Mouse (Mus musculus) adrenal gland, postnatal 10 days (tissue): Measurements from ENCODE around the gene Psmb10. TPM values are rescaled to one million over a fixed set of nuclear protein-coding genes. Genes with fewer than 3 reads are reported as not detected.

Source experiments
- microRNA-seq: library from miRNA; unstranded; fragments of <30 nt; microRNA quantifications from one replicate; pipeline ENCODE4 v1.2.0, GENCODE M21; 2021
- total RNA-seq, 2 experiments: library from RNA; stranded (reverse); gene quantifications; 2 replicates each; pipeline ENCODE4 v1.2.3; 2021

Psmb10 gene
- total RNA-seq, 2 experiments from 2014 or later = 58.0 to 66.3 TPM

Small RNAs within 50 kb of the gene (microRNA-seq; reads per million reads assigned to microRNA genes)
- not detected for gene Mir7074

Other genes with a start within 250 kb of the Psmb10 start
- gene Acd, start 237.3 kb downstream of the Psmb10 start, total RNA-seq = 10 to 100 TPM; 27.9 to 28.2 TPM
- 10 to 100 TPM in 1 of 2 experiments, 1 to 10 TPM in 1; 9.1 to 12.6 TPM for gene Pard6a, start 237.3 kb downstream of the Psmb10 start, total RNA-seq
- gene 4933405L10Rik, start 230.8 kb downstream of the Psmb10 start, total RNA-seq = not detected
- 1 to 10 TPM; 3.9 to 7.5 TPM for gene Enkd1, start 230.2 kb downstream of the Psmb10 start, total RNA-seq
- 10 to 100 TPM in 1 of 2 experiments, 1 to 10 TPM in 1; 7.5 to 12.8 TPM for gene Gfod2, start 179.8 kb downstream of the Psmb10 start, total RNA-seq
- gene Ranbp10, start 111.1 kb downstream of the Psmb10 start, total RNA-seq = 10 to 100 TPM; 25.4 to 30.0 TPM
- gene Tsnaxip1, start 110.7 kb downstream of the Psmb10 start, total RNA-seq = not detected
- gene Cenpt, start 85.2 kb downstream of the Psmb10 start, total RNA-seq = 10 to 100 TPM in 1 of 2 experiments, 1 to 10 TPM in 1; 7.6 to 10.4 TPM
- gene Thap11, start 83.3 kb downstream of the Psmb10 start, total RNA-seq = 10 to 100 TPM; 28.3 to 32.0 TPM
- gene Nutf2, start 77.9 kb downstream of the Psmb10 start, total RNA-seq = 10 to 100 TPM; 39.1 to 40.1 TPM
- 10 to 100 TPM; 28.0 to 35.3 TPM for gene Edc4, start 57.6 kb downstream of the Psmb10 start, total RNA-seq
- under 1 TPM in 1 of 2 experiments, not detected in 1; 0.55 TPM for gene Nrn1l, start 44.9 kb downstream of the Psmb10 start, total RNA-seq
- 10 to 100 TPM; 32.9 to 35.6 TPM for gene Pskh1, start 38.0 kb downstream of the Psmb10 start, total RNA-seq
- under 1 TPM; 0.30 to 0.70 TPM for gene Ctrl, start 4.6 kb downstream of the Psmb10 start, total RNA-seq
- gene Lcat, start 4.9 kb upstream of the Psmb10 start, total RNA-seq = 10 to 100 TPM; 39.2 to 89.9 TPM
- gene Slc12a4, start 27.7 kb upstream of the Psmb10 start, total RNA-seq = 10 to 100 TPM; 30.5 to 33.7 TPM
- not detected for gene Dpep3, start 41.0 kb upstream of the Psmb10 start, total RNA-seq
- 10 to 100 TPM; 13.5 to 15.2 TPM for gene Dus2, start 52.9 kb upstream of the Psmb10 start, total RNA-seq
- not detected for gene Dpep2nb, start 67.5 kb upstream of the Psmb10 start, total RNA-seq
- gene Ddx28, start 73.4 kb upstream of the Psmb10 start, total RNA-seq = 10 to 100 TPM; 13.1 to 16.2 TPM
- 10 to 100 TPM; 39.1 to 47.7 TPM for gene Nfatc3, start 120.4 kb upstream of the Psmb10 start, total RNA-seq
- gene Esrp2, start 198.5 kb upstream of the Psmb10 start, total RNA-seq = 10 to 100 TPM; 14.8 to 15.4 TPM
- gene Pla2g15, start 212.0 kb upstream of the Psmb10 start, total RNA-seq = 10 to 100 TPM; 17.6 to 21.4 TPM
- 10 to 100 TPM; 28.2 to 28.7 TPM for gene Slc7a6, start 230.4 kb upstream of the Psmb10 start, total RNA-seq